7 mouse cellular contexts compared by ENCODE assay signal in the genomic region with DNA sequence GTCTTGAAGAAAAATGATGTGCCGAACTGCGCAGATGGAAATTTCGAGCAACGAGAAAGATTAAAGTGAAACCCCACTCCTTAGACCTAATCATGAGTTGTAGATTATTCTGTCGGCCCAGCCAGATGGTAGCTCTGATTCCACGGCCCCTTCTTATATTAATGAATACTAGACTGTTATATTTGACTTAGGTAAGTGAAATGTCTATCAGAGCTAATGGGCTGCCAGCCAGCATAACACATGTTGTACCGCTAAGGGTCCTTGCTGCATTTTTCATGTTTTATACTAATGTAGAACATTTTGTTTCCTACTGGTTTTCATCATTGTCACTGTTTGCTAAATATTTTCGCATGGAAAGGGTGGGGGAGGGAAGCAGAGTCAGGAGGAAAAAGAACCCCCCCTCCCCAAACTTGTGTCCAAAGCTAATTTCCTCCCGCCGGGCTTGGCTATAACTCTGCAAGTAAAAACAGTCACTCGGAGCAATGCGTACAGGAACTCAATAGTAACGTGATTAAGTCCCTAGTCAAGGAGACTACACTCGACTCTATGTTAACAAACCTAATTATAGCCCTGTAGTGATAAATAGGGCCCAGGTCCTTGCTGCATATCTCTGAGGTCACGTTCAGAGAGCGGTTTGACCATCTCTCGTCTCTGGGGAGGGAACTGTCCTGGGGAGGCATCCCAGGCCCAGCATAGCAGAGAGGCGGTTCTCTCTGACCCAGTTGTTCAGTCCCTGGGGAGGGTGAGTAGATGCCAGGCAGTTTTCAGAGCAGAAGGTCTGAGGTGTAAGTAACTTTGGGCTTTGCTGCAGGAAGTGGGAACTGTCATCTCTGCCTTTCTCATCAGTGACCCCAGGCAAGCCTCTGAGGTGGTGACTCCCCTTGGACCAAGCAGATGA. TPM values are rescaled to one million over a fixed set of nuclear protein-coding genes. Genes with fewer than 3 reads are reported as not detected.
DNase-seq lines count a peak whose midpoint lies in the region; ATAC-seq and TF ChIP-seq lines count a peak whose summit lies in the region.

No protein-coding gene starts in this region.

- 19% methylated on average over 18 of the region's 18 CpGs for WGBS in heart, embryonic 15.5 days
- WGBS in stomach, embryonic 14.5 days: 9% methylated on average over 18 of the region's 18 CpGs

- H3K27ac ChIP-seq in heart, embryonic 15.5 days: peak overlapping the region; percentile 74
- peak overlapping the region; percentile 74; the same call in 1 of the 2 replicates for H3K27ac ChIP-seq in layer of hippocampus, adult 2 months
- peak overlapping the region; percentile 23; the same call in 1 of the 2 replicates for H3K27ac ChIP-seq in stomach, embryonic 14.5 days (ENCODE audit: low read length)

- peaks cover 23% of the 10 kb centered on the region for H3K4me1 ChIP-seq in heart, embryonic 15.5 days (replicated peaks)
- peaks cover 28% of the 10 kb centered on the region for H3K4me1 ChIP-seq in stomach, embryonic 14.5 days (ENCODE audit: control insufficient read depth, insufficient read depth, low read length)

- no peak overlapping the region for H3K4me3 ChIP-seq in heart, embryonic 15.5 days
- no peak overlapping the region for H3K4me3 ChIP-seq in layer of hippocampus, adult 2 months
- H3K4me3 ChIP-seq in stomach, embryonic 14.5 days (ENCODE audit: low read depth, low read length): no peak overlapping the region

- DNase-seq in testis, postnatal 10 days (ENCODE audit: low spot score): peak; percentile 46
- no peak for DNase-seq in testis, postnatal 14 days (ENCODE audit: low spot score)
- peak; percentile 11 to 39 for DNase-seq in layer of hippocampus, adult 2 months (ENCODE audit: low spot score in 2 of 2)
- DNase-seq in T-cell, adult 2 months (ENCODE audit: low spot score): no peak
- DNase-seq in gastrocnemius, postnatal 14 days: no peak

- TF ChIP-seq CTCF in layer of hippocampus, adult 2 months (conservative IDR thresholded peaks at IDR 0.05): no peak

- no peaks in the 10 kb centered on the region for H3K9me3 ChIP-seq in heart, embryonic 15.5 days (replicated peaks)
- H3K9me3 ChIP-seq in stomach, embryonic 14.5 days (ENCODE audit: control insufficient read depth, low read depth, low read length): no peaks in the 10 kb centered on the region

- H3K36me3 ChIP-seq in heart, embryonic 15.5 days: no peaks in the 10 kb centered on the region
- H3K36me3 ChIP-seq in stomach, embryonic 14.5 days (ENCODE audit: control insufficient read depth, insufficient read depth, low read length): no peaks in the 10 kb centered on the region

- no peaks in the 10 kb centered on the region for H3K27me3 ChIP-seq in heart, embryonic 15.5 days
- no peaks in the 10 kb centered on the region for H3K27me3 ChIP-seq in stomach, embryonic 14.5 days (ENCODE audit: control insufficient read depth, insufficient read depth, low read length)

- peak; percentile 51; the same call in 1 of the 2 replicates for ATAC-seq in heart, embryonic 15.5 days (replicated peaks; ENCODE audit: insufficient number of reproducible peaks, insufficient read depth, low FRiP score, low read depth)
- peak; percentile 31; the same call in 1 of the 2 replicates for ATAC-seq in stomach, embryonic 14.5 days (ENCODE audit: insufficient number of reproducible peaks, insufficient read depth, low FRiP score, low read depth)

- peak overlapping the region; percentile 58 for H3K4me2 ChIP-seq in heart, embryonic 15.5 days
- peak overlapping the region; percentile 45 for H3K4me2 ChIP-seq in stomach, embryonic 14.5 days (replicated peaks; ENCODE audit: low read depth, low read length)

- intact Hi-C loops in gastrocnemius, postnatal 14 days (cut with DNase I; ENCODE audit: low total_unique reads): no loop called here

- H3K9ac ChIP-seq in heart, embryonic 15.5 days: no peak overlapping the region
- H3K9ac ChIP-seq in stomach, embryonic 14.5 days (replicated peaks; ENCODE audit: low read depth, low read length): no peak overlapping the region

RNA-seq across cellular contexts. Expression of gene Comtd1, which starts 56.0 kb away (rescaled TPM):
- 35.1 and 38.1 TPM in 2 replicates for polyA plus RNA-seq in heart, embryonic 15.5 days (2015; fragmentation: Nextera tagmentation; extraction: Ambion mirVana)
- total RNA-seq in layer of hippocampus, adult 2 months (2021): 10 to 100 TPM; 25.4 to 27.5 TPM
- polyA plus RNA-seq in stomach, embryonic 14.5 days (2014; fragmentation: Nextera tagmentation; extraction: Ambion mirVana): 25.8 and 29.8 TPM in 2 replicates
- total RNA-seq in gastrocnemius, postnatal 14 days (2021): 1 to 10 TPM; 6.1 to 9.7 TPM

Comparison
In these comparisons a context has a peak if more than half of its experiments do, and no peak if none do; other contexts are left out.
1. DNase-seq: peak in testis, postnatal 10 days (single experiment) and layer of hippocampus, adult 2 months (2 of 2); none in testis, postnatal 14 days (single experiment), T-cell, adult 2 months (single experiment) and gastrocnemius, postnatal 14 days (single experiment).
2. H3K27ac ChIP-seq: peak in every context shown above with its lines; median percentile 74 in heart, embryonic 15.5 days; 74 in layer of hippocampus, adult 2 months; 23 in stomach, embryonic 14.5 days.